In the genomic region with DNA sequence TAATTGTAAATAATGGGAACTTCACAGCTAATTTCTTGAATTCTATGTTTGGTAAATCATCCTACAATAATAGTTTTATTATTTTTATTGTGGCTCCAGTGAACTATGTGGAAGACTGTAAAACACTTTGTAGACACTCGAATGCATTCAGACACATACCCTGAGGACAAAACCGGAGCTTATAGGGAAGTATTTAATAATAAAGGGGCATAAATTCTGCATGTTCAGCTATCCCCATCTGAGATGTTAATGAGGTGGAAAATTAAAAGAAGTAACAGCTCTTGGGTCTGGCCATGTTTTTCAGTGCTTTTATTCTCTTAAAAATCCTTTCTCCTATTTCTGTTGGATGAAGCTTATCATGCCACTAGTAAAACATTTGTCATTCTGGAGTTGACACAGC, we compare ENCODE assay signal across 17 mouse cellular contexts.
"Had no signal": no experiment of that assay in that cellular context is flagged by ENCODE, and none has a peak within 500 bp of the region (broad histone marks: within the 10 kb centered on the region; RNA-seq: fewer than 3 reads in every experiment).

No protein-coding gene starts in this region.

- H3K4me2 ChIP-seq: liver, embryonic 11.5 days; liver, embryonic 15.5 days had no signal

- H3K4me1 ChIP-seq: limb, embryonic 10.5 days; liver, embryonic 15.5 days; midbrain, embryonic 10.5 days had no signal

- H3K27me3 ChIP-seq: liver, embryonic 15.5 days had no signal

- H3K9me3 ChIP-seq: limb, embryonic 10.5 days; liver, embryonic 15.5 days; midbrain, embryonic 10.5 days had no signal

- H3K9ac ChIP-seq: liver, embryonic 15.5 days had no signal

- H3K4me3 ChIP-seq: left cerebral cortex, adult 2 months; limb, embryonic 10.5 days; liver, embryonic 15.5 days; midbrain, embryonic 10.5 days; myocyte had no signal

- ATAC-seq: inflammation-experienced regulatory T-cells, adult 6 months; intestine, postnatal 0 days; lung, postnatal 0 days had no signal

- H3K36me3 ChIP-seq: limb, embryonic 10.5 days; liver, embryonic 15.5 days; midbrain, embryonic 10.5 days had no signal

- DNase-seq: kidney, postnatal 25 days; lung, adult 2 months; lung, postnatal 36 days; midbrain, embryonic 14.5 days; right cerebral cortex, adult 18-20 months; right cerebral cortex, postnatal 25 days; thymus, postnatal 4 days had no signal

- H3K27ac ChIP-seq: left cerebral cortex, adult 2 months; limb, embryonic 10.5 days; liver, embryonic 15.5 days; midbrain, embryonic 10.5 days; stomach, postnatal 0 days had no signal
